Mouse (Mus musculus) lung, postnatal 10 days (tissue): ENCODE results near the gene Rgl3.

ENCODE experiments used
- DNase-seq: peaks from one replicate; pipeline ENCODE4 v3.0.0; 2021

The Rgl3 gene

DNA sequence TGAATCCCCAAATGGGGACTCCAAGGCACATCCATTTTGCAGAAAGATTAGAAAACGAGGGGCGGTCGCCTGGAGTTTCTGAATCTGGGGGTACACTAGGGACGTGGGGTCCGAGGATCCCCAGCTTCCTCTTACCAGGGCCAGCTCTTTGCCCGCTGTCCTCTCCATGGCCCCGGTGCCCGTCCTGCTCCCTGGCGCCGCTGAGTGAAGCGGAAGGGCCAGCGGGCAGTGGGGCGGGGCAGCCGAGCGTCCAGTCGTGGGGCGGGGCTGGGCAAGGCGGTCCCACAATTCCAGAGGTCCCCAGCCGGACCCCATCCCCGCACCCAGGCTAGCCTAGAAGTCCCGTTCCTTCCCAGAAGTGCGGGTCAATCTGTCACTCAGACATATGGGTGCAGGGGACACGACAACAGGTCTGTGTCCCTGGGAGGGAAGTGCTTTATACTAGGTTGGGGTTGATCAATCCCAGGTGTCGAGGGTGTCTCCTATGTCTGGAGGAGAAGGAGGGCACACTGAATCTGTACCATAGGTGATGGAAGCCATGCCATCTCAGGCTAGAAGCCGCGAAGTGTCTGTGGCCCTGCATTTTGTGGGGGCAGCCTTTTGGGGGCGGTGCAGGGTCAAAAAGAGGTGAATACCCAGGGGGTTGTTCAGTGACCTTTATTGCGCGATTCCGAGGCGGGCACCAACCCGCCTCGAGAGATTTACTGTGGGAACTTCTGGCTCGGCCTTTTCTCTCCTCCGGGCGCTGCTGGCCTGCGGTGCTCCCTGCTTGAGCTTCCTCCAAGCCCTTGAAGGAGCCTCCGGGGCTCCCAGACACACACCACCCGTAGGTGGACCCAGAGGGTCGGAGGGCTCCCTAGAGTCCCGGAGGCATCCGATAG is at the start of gene Rgl3:
Rgl3 (minus strand) TSS at position 217 of the 881 bp plus-strand sequence.
- DNase-seq = peak; percentile 79

DNA sequence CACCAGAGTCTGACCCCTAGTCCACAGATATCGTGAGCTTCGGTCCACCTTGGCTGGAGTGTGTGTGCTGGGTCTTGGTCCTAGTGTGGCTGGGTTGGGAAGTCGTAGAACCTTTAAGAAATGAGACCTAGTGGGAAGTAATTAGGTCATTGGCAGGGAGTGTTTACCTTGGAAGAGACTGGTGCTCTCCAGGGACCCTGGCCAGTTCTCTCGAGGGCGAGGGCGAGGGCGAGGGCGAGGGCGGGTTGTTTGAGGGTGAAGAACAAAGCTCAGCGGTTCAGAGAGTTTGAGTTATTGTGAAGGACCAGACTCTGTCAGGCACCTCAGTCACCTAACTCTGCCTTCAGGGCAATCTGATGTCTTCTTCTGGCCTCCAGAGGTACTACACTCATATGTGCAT is 48.6 kb upstream of the Rgl3 start:
- DNase-seq = no peak

GRCm38 (mm10) chr9:22035300-22036044 is 46.2 kb upstream of the Rgl3 start:
- no peak for DNase-seq

DNA sequence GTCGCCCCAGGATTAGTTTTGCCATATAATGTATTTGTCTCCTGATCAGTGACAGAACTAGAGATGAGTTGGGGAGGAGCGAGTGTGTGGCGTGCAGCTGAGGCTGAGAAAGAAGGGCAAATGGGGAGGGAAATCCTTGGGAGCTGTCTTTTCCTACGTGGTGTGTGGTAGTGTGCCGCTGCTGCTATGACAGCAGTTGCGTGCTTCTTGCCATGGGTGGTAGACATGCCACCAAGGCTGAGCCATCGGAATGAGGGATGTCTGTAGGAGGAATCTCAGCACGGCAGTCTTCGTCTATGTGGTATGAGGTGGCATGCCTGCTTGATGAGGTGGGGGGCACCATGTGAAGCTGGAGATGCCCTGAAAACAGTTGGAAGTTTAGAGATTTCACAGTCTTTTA is 41.1 kb upstream of the Rgl3 start:
- no peak for DNase-seq

DNA sequence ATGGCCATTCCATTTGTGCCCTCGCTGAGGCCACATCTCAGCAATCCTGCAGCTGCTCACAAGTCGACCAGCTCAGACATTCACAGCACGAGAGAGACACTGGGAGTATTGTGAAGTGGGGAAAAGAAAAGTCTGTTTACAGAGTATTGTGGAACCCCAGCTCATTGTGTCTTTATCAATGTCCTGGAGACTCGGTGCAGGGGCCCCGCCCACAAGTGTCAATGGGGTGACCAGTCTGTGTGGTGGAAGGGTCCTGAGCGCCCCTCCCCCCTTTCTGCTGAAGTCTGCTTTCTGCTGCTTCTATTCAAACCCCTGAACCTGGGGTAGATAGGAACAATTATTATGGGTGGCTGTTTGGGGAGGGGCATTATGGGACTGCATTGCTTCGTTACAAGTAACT is 39.2 kb upstream of the Rgl3 start:
- DNase-seq = no peak

- DNase-seq = peak; percentile 70
Observed at GRCm38 (mm10) chr9:22024592-22024991, 35.3 kb upstream of the Rgl3 start.

- no peak for DNase-seq
Observed at GRCm38 (mm10) chr9:22017208-22017825, 28.1 kb upstream of the Rgl3 start.

DNA sequence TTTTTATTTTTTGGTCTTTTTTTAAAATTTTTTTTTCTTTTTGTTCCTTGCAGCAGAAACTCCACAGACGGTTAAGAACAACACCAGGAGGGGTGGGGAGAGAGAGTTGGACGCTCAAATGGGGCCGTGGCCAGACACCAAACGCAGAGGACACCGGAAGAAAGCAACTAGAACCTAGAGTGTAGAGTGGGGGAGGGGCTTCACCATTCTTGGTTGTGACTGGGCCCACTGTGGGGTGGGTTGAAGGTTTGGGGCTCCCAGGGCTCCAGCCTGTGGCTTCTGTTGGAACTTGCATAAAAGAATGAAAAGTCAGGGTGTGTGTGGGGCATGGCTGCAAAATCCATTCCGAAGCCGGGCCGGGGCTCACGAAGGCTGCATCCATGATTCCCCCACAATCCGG is 27.0 kb upstream of the Rgl3 start:
- peak; percentile 21 for DNase-seq

DNA sequence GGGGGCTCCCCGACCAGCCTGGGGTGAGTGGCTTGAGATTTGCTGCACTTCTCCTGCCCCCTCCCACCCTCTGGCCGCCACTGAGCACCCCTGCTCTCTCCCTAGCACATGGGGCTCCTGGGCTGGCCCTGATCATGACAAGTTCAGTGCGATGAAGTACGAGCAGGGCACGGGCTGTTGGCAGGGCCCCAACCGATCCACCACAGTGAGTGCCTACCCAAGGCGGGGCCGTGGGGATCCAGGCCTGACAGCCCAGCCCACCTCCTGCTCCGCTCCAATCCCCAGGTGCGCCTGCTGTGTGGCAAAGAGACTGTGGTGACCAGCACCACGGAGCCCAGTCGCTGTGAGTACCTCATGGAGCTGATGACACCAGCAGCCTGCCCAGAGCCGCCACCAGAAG is 23.5 kb upstream of the Rgl3 start:
- DNase-seq = no peak

DNA sequence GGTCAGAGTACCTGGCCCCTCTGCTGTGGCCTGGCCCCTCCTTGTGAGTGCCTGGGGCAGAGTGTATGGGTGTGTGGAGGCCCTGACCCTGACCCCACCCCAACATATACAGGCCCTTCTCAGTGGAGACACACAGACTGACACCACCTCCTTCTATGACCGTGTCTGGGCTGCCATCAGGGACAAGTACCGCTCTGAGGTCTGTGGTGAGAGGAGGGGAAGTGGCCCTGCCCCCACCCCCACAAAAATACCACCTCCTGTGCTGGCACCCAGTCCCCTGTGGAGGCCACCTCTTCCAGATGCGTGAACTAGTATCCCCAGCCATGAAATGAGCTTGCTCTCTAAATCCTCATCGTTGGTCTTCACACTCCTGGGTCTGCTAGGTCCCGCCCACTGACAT is 21.8 kb upstream of the Rgl3 start:
- no peak for DNase-seq

DNA sequence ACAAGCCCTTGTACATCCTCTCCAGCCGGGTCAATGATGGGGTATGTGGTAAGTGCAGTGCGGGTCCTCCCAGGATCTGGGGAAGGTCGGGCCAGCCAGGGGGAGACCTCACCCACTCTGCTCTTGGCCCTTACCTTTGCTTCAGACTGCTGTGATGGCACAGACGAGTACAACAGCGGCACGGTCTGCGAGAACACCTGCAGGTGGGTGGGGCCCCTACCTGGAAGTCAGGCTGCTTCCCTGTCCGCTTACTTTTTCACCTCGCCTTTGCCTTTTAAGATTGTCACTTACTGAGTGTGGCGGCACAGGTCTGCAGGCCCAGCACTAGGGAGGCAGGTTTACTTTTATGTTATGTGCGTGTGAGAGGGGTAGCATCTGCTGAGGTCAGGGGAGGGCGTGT is 15.3 kb upstream of the Rgl3 start:
- DNase-seq = no peak

- peak; percentile 49 for DNase-seq
Observed at GRCm38 (mm10) chr9:22003163-22003554, 13.9 kb upstream of the Rgl3 start.

GRCm38 (mm10) chr9:22002194-22003162 is 13.2 kb upstream of the Rgl3 start, which contains the start of the genes Ccdc151 and Prkcsh:
TSS of gene Ccdc151 (minus strand) at chr9:22002634.
TSS of gene Prkcsh (plus strand) at chr9:22002806.
- peak; percentile 100 for DNase-seq

GRCm38 (mm10) chr9:22001633-22002032 is 12.4 kb upstream of the Rgl3 start:
- DNase-seq = no peak

DNA sequence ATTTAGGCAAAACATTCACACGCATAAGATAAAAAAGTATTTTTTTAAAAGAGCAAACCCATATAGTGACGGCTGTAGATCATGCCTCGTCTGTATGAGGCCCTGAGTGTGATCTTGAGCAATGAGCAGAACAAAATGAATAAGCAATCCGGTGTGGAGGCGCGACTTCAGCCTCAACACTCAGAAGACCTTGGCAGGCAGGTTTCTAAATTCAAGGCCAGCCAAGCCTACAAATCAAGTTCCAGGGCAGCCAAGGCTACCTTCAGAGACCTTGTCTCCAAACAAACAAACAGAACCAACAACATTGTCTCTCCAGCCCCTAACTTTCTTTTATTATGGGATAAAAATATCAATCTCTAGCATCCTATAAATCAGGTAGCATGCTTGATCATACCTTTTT is 11.1 kb upstream of the Rgl3 start:
- DNase-seq = no peak

DNA sequence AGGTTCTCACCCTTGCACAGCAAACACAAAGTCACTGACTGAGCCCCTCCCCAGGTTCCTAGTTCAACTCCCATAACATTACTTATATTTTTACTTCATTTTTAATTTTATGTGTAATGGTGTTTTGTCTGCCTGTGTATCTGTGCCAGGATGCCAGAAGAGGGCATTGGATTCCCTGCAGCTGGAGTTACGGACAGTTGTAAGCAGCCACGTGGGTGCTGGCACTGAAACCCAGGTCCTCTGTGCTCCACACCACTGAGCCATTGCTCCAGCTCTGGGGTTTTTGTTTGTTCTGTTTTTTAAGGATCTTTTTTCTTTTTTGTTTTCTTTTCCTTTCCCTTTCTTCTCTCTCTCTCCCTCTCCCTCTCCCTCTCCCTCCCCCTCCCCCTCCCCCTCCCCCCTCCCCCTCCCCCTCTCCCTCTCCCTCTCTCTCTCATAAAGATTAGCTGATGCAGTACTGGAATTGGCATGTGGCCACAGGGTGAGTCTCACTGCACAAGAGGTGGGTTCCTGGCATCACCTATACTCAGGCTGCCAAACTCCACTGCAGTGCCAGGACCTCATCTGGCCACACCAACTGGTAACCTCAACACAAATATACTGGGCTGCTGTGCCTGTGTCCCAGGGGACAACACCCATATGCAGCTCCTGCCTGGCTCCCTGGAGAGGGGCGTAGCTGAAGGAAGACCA is 7.1 kb upstream of the Rgl3 start:
- DNase-seq = no peak

- DNase-seq = no peak
Observed at GRCm38 (mm10) chr9:21992227-21992626, 3.0 kb upstream of the Rgl3 start.

DNA sequence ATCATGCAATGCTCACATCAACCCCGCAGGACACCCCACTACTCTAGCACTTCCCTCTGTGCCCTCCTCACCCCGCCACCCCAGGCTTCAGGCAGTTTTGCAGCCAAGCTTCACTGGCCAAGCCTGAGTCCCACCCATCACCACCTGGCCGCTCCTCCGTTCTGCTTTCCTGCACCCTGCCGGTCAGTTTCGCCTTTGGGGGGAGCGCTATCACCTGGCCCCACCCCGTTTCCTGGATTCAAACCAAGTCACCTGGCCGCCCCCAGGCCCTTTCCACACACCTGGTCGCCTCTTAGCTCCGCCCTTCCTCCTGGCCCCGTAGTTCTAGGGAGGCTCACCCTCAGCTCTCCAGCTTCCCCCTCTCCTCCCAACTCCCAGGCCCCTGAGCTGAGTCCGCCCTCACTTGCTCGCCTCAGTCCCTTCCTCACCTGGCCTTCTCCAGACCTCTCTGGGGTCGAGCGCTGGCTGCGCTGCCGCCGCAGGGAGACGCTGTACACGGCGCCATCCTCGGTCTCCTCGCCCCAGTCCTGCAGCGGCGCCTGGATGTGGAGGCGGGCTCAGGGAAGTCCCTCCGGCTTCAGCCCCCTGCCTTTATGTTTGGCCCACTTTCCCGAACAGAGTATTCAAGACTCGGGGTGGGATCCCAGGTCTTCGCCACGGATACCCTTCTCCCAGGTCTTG is 685 bp downstream of the Rgl3 start:
- DNase-seq = peak; percentile 41

- DNase-seq = no peak
Observed at GRCm38 (mm10) chr9:21987592-21988342, 1.5 kb downstream of the Rgl3 start.

- DNase-seq = no peak
Observed at GRCm38 (mm10) chr9:21983911-21984310, 5.3 kb downstream of the Rgl3 start.
